In genomic region chr5:74151774-74152173, GRCm38 (mm10) we compare ENCODE assay signal across 27 mouse cellular contexts. TPM values are rescaled to one million over a fixed set of nuclear protein-coding genes. Genes with fewer than 3 reads are reported as not detected.
DNase-seq lines count a peak whose midpoint lies in the region; ATAC-seq and TF ChIP-seq lines count a peak whose summit lies in the region.
"Had no signal": no experiment of that assay in that cellular context is flagged by ENCODE, and none has a peak within 500 bp of the region (broad histone marks: within the 10 kb centered on the region; RNA-seq: fewer than 3 reads in every experiment).

No protein-coding gene starts in this region.

- H3K4me3 ChIP-seq in lung, embryonic 15.5 days, result no peak overlapping the region
- no peak overlapping the region for H3K4me3 ChIP-seq in lung, adult 2 months (replicated peaks; ENCODE audit: extremely low read depth, low read depth, low read length)
- H3K4me3 ChIP-seq: embryonic facial prominence, embryonic 10.5 days; embryonic facial prominence, embryonic 15.5 days; heart, embryonic 10.5 days; heart, embryonic 15.5 days; left cerebral cortex, adult 2 months; limb, embryonic 12.5 days; midbrain, embryonic 13.5 days; neural tube, embryonic 13.5 days had no signal

- no peak overlapping the region for H3K9ac ChIP-seq in lung, embryonic 15.5 days
- H3K9ac ChIP-seq: embryonic facial prominence, embryonic 15.5 days; heart, embryonic 15.5 days; limb, embryonic 12.5 days; midbrain, embryonic 13.5 days; neural tube, embryonic 13.5 days had no signal

- ATAC-seq in lung, embryonic 15.5 days (ENCODE audit: borderline replicate concordance, extremely low read depth, low FRiP score, low TSS enrichment), result no peak
- no peak for ATAC-seq in erythroid progenitor cell, adult 5-6 weeks (replicated peaks; ENCODE audit: low FRiP score, poor library complexity, severe bottlenecking)
- ATAC-seq: activated CD4-positive, CD25-positive, alpha-beta regulatory T cell, adult 4 months; CD4-positive, CD25-positive, alpha-beta regulatory T cell, adult 4 months; forebrain, embryonic 14.5 days; hindbrain, embryonic 16.5 days; midbrain, embryonic 13.5 days had no signal

- H3K4me1 ChIP-seq in lung, embryonic 15.5 days, result peaks cover 33% of the 10 kb centered on the region
- 0 out of 2 replicates have a peak, but pooled peaks cover 2% of the 10 kb centered on the region for H3K4me1 ChIP-seq in lung, adult 2 months (ENCODE audit: control insufficient read depth, insufficient read depth, low read length)
- H3K4me1 ChIP-seq: midbrain, embryonic 13.5 days; neural tube, embryonic 13.5 days had no signal

- no peak for TF ChIP-seq POLR2A in lung, adult 2 months (IDR thresholded peaks at IDR 0.05; ENCODE audit: borderline replicate concordance, extremely low read depth, low read depth, low read length)

- H3K4me2 ChIP-seq in lung, embryonic 15.5 days, result no peak overlapping the region
- H3K4me2 ChIP-seq: embryonic facial prominence, embryonic 15.5 days; heart, embryonic 15.5 days; limb, embryonic 12.5 days; midbrain, embryonic 13.5 days; neural tube, embryonic 13.5 days had no signal

- peak; percentile 33 for DNase-seq in adrenal gland, postnatal 14 days
- DNase-seq in adrenal gland, postnatal 36 days, result no peak
- DNase-seq in lung, adult 2 months, result no peak
- DNase-seq in lung, postnatal 25 days (ENCODE audit: low spot score), result peak; percentile 46
- DNase-seq in ovary, adult 18-20 months (ENCODE audit: low spot score), result no peak
- DNase-seq: cerebellum, adult 8-10 months; cerebellum, postnatal 25 days; gastrocnemius, postnatal 25 days; heart, adult 11 months; kidney, postnatal 14 days; thymus, adult 2 months; thymus, postnatal 36 days had no signal

- no peaks in the 10 kb centered on the region for H3K27me3 ChIP-seq in lung, embryonic 15.5 days
- H3K27me3 ChIP-seq: embryonic facial prominence, embryonic 15.5 days; heart, embryonic 15.5 days; limb, embryonic 12.5 days; midbrain, embryonic 13.5 days; neural tube, embryonic 13.5 days had no signal

- WGBS in lung, embryonic 15.5 days, result 61% methylated on average over 11 of the region's 11 CpGs
- 63% methylated on average over 11 of the region's 11 CpGs for WGBS in lung, adult 2 months

- no peaks in the 10 kb centered on the region for H3K9me3 ChIP-seq in lung, embryonic 15.5 days
- H3K9me3 ChIP-seq: embryonic facial prominence, embryonic 10.5 days; embryonic facial prominence, embryonic 15.5 days; heart, embryonic 10.5 days; heart, embryonic 15.5 days; limb, embryonic 12.5 days; midbrain, embryonic 13.5 days; neural tube, embryonic 13.5 days had no signal

- no peak for TF ChIP-seq CTCF in lung, adult 2 months (IDR thresholded peaks at IDR 0.05; ENCODE audit: insufficient read depth, low read length)

- H3K27ac ChIP-seq in lung, embryonic 15.5 days, result peak overlapping the region; percentile 50; the same call in 1 of the 2 replicates
- H3K27ac ChIP-seq: embryonic facial prominence, embryonic 10.5 days; embryonic facial prominence, embryonic 15.5 days; heart, embryonic 10.5 days; heart, embryonic 15.5 days; left cerebral cortex, adult 2 months; limb, embryonic 12.5 days; macrophage; midbrain, embryonic 13.5 days; neural tube, embryonic 13.5 days had no signal

- no peaks in the 10 kb centered on the region for H3K36me3 ChIP-seq in lung, embryonic 15.5 days
- H3K36me3 ChIP-seq: embryonic facial prominence, embryonic 10.5 days; embryonic facial prominence, embryonic 15.5 days; heart, embryonic 10.5 days; heart, embryonic 15.5 days; limb, embryonic 12.5 days; midbrain, embryonic 13.5 days; neural tube, embryonic 13.5 days had no signal

RNA-seq across cellular contexts. Expression of gene Rasl11b, which starts 43.3 kb away (rescaled TPM):
- total RNA-seq in adrenal gland, postnatal 14 days (2021), result 16.0 and 17.8 TPM in 2 replicates
- total RNA-seq in adrenal gland, postnatal 36 days (2021), result 10 to 100 TPM; 18.1 to 24.3 TPM
- polyA plus RNA-seq in lung, embryonic 15.5 days (2015; fragmentation: Nextera tagmentation; extraction: Ambion mirVana), result 150 and 154 TPM in 2 replicates
- 32.3 and 37.9 TPM in 2 replicates for polyA plus RNA-seq in lung, adult 2 months (2012; rRNA removed)
- total RNA-seq in erythroid progenitor cell, adult 5-6 weeks (2015; ENCODE audit: low replicate concordance), result not detected in 2 replicates
- not detected in 2 replicates for total RNA-seq in erythroid progenitor cell, adult 5-6 weeks (2017; ENCODE audit: low replicate concordance)
- polyA plus RNA-seq: macrophage had no signal

Comparison
In these comparisons a context has a peak if more than half of its experiments do, and no peak if none do; other contexts are left out.
1. DNase-seq: peak in adrenal gland, postnatal 14 days (single experiment) and lung, postnatal 25 days (single experiment); none in adrenal gland, postnatal 36 days (0 of 2), lung, adult 2 months (single experiment) and ovary, adult 18-20 months (single experiment).
2. RNA of gene Rasl11b, which starts 43.3 kb away (total RNA-seq): 18.1 to 24.3 TPM in adrenal gland, postnatal 36 days and 16.0 to 17.8 TPM in adrenal gland, postnatal 14 days; not detected in erythroid progenitor cell, adult 5-6 weeks; every median in the first group is over 10 times any median in the second.